Mouse (Mus musculus) heart, postnatal 14 days (tissue): ENCODE data around the gene Ltb4r1. TPM values are rescaled to one million over a fixed set of nuclear protein-coding genes. Genes with fewer than 3 reads are reported as not detected.
"Not testable (repeated sequence)": the region's sequence is repeated elsewhere in the genome, so short reads cannot be mapped to it uniquely, and the experiment has no call there.

Source experiments
- DNase-seq, 2 experiments: peaks; one replicate each; pipeline ENCODE4 v3.0.0; 2021 to 2022
- intact Hi-C: fragments of 180-260 bp; cut with DNase I; formaldehyde crosslinking; loops from one replicate; pipeline ENCODE4 v1.15.1; 2025
- total RNA-seq, 2 experiments: library from RNA; stranded (reverse); gene quantifications; 2 replicates each; pipeline ENCODE4 v1.2.3; 2021

Gene Ltb4r1
- total RNA-seq, 2 experiments from 2014 or later = 0.37 to 0.60 TPM

GRCm38 (mm10) chr14:55745180-55745860 lies 20.4 kb upstream of the Ltb4r1 start, which contains the start of the genes Dhrs1 and Nop9:
Dhrs1 (minus strand) TSS chr14:55745690.
Nop9 (plus strand) TSS chr14:55745693.
- intact Hi-C loops = loop anchor here (2.0 to 10.0 kb wide), 2 partner anchors 115 to 251 kb away; partner anchors contain the start of gene Carmil3
- peak; percentile 89 to 92 for DNase-seq

- intact Hi-C loops = loop anchor here (2.0 to 10.0 kb wide), 2 partner anchors 115 to 251 kb away; partner anchors contain the start of gene Carmil3
- no peak for DNase-seq
These were observed 19.9 kb upstream of the Ltb4r1 start for GRCm38 (mm10) chr14:55745861-55746237.

- DNase-seq = no peak
- intact Hi-C loops = loop anchor here (10.0 kb wide), 1 partner anchor 252 kb away; the partner anchor contains the start of gene Carmil3
These were observed 18.5 kb upstream of the Ltb4r1 start for GRCm38 (mm10) chr14:55747051-55747847.

DNA sequence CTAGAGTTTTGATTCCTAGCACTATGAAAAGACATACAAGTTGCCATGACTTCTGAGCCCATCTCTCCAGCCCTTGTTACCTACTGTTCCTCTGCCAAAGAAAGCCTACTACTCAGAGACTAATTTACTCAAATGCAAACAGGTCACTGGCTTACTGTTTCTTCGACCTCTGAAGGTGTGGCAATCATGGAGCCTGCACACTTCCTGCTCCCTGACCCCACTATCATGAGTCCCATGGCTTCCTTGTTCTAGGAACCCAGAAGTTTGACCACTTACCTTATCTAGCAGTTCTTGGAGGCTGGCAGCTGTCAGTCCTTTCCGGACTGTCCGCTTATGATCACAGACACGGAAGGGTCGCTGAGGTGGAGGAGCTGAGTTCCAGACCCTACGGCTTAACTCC lies 8.2 kb upstream of the Ltb4r1 start:
- intact Hi-C loops = no loop called here
- no peak for DNase-seq

DNA sequence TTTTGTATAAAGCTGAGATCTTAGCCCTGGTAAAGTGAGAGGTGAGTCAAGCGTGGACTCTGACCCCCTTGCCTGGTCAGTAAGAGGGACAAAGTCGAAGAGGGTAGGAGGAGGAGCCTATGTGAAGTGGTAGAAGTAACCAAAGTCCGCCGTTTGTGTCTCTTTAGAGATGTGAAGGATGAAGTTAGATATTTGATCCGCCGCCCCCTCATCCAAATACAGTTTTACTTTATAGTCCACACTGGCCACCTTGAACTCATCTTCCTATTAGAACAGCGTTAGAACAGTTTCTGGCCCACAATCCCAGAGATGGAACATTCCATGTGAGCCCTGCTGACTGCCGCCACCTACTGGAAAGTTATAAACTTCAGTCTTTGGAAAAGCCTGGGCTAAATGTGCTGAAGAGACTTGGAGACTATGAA lies 7.4 kb upstream of the Ltb4r1 start, which contains the start of gene Cideb:
Gene Cideb (minus strand): TSS at position 96 of the 422 bp plus-strand sequence.
- intact Hi-C loops = no loop called here
- peak; percentile 37 to 62 for DNase-seq

GRCm38 (mm10) chr14:55760156-55760555 lies 5.6 kb upstream of the Ltb4r1 start:
- DNase-seq = peak; percentile 84 to 91
- intact Hi-C loops = not testable (repeated sequence)

- intact Hi-C loops = no loop called here
- DNase-seq = no peak
These were observed 4.6 kb upstream of the Ltb4r1 start, which contains the start of gene Ltb4r2 for GRCm38 (mm10) chr14:55761163-55761562. Ltb4r2 (plus strand) TSS chr14:55761428.

DNA sequence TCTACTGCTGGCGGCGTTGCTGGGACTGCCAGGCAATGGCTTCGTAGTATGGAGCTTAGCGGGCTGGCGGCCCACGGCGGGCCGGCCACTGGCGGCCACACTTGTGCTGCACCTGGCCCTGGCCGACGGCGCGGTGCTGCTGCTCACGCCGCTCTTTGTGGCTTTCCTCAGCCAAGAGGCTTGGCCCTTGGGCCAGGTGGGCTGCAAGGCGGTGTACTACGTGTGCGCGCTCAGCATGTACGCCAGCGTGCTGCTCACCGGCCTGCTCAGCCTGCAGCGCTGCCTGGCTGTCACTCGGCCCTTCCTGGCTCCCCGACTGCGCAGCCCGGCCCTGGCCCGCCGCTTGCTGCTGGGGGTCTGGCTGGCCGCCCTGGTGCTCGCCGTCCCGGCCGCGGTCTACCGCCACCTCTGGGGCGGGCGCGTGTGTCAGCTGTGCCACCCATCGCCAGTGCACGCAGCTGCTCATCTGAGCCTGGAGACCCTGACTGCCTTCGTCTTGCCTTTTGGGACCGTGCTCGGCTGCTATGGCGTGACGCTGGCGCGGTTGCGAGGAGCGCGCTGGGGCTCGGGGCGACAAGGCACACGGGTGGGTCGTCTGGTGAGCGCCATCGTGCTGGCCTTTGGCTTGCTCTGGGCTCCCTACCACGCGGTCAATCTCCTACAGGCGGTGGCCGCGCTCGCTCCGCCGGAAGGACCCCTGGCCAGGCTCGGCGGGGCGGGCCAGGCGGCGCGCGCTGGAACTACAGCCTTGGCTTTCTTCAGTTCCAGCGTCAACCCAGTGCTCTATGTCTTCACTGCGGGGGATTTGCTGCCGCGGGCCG lies 3.6 kb upstream of the Ltb4r1 start:
- DNase-seq = peak; percentile 64 to 74
- intact Hi-C loops = no loop called here

DNA sequence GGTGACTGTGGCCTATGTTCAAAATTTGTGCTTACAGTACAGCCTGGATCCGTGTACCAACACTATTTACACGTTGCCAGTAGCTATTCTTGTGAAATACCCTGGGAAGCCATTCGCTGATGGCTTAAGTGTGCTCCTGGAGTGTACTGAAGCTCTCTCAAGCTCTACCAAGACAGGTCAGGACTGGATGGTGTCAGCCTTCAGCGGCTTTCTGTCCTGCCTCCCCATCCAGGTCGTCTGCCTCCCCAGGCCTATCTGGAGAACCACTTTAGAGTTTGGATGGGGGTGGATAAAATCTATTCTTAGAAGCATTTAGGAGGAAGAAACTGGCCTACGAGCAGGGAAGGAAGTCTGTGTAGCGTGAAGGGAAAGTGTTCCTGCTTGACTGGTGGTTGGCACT lies 2.6 kb upstream of the Ltb4r1 start:
- no peak for DNase-seq
- intact Hi-C loops = no loop called here

DNA sequence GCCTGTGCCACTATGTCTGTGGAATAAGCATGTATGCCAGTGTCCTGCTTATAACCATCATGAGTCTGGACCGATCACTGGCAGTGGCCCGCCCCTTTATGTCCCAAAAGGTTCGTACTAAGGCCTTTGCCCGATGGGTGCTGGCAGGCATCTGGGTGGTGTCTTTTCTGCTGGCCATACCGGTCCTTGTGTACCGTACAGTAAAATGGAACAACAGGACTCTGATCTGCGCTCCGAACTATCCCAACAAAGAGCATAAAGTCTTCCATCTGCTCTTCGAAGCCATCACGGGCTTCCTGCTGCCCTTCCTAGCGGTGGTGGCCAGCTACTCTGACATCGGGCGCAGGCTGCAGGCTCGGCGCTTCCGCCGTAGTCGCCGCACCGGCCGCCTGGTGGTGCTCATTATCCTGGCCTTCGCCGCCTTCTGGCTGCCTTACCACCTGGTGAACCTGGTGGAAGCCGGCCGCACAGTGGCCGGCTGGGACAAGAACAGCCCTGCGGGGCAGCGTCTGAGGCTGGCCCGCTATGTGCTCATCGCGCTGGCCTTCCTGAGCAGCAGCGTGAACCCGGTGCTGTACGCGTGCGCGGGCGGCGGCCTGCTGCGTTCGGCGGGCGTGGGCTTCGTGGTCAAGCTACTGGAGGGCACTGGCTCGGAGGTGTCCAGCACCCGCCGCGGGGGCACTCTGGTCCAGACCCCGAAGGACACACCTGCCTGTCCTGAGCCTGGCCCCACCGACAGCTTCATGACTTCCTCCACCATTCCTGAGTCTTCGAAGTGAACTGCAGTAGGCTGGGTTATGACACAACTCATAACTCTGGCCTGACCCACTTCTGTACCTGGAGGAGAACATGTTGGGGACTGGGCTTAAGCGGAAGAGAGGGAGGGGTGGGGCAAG lies 2.0 kb downstream of the Ltb4r1 start:
- DNase-seq = peak; percentile 64 to 72
- intact Hi-C loops = no loop called here

DNA sequence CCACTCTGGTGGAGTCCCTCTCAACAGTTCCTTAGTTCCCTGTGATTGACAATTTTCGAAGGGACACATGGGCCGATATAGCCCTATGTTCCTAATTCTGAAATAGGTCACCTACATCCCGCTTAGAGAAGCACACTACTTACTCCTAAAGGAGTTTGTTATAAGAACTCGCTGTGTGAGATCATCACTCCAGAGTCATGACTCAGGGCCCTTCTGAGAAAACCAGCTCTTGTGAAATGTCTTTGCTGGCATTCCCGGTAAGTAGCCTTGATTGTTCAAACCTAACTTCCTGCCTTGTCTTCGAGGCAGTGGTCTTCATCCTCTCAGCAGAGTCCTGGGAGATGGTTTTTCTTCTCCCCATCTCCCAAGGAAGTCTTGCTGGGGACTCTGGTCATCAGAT lies 2.8 kb downstream of the Ltb4r1 start:
- no peak for DNase-seq
- intact Hi-C loops = no loop called here

DNA sequence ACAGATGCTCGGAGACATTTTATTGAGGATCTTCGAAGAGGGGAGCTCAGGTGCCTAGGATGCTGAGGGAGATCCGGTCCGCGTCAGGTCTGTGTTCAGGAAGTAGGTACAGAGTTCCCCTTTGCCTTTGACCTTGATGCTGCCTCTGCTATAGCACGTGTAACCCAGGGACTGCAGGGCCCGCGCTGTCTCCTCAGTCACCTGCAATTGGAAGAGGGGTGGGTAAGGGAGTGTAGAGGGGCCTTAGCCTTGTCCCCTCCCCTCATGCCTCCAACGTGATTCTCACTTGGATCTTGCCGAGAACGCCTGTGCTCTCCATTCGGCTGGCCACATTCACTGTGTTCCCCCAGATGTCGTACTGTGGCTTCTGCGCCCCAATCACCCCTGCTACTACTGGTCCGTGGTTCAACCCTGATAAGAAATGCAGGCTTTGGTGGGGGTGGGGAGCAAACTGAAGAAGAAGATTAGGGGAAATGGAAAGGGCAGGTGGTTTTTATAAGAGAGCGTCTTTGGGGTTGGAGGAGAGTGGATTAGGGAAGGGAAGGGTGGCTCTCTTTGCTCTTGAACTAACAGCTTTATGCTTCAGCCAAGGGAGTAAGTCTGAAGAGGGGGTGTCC lies 3.4 kb downstream of the Ltb4r1 start:
- intact Hi-C loops = no loop called here
- DNase-seq = no peak

- no peak for DNase-seq
- intact Hi-C loops = no loop called here
These were observed 10.9 kb downstream of the Ltb4r1 start for GRCm38 (mm10) chr14:55776711-55777110.

DNA sequence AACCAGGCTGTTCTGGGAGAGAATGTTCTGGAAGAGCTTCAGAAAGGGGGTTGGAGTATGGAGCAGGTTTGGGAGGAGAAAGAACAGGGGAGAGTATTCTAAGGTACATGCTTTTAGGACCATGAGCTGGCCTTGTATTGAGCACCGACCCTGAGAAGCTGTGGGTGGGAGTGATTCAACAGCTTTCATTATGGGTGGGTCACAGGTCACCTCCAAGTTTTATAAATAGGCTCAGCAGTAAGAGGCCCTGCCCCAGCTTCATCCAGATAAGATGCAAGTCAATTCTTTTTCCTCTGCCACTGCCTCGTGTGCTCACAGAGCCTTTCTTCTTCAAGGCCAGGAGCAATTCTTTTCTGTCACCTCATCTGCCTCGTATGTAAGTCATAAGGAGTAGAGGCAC lies 11.4 kb downstream of the Ltb4r1 start:
- intact Hi-C loops = no loop called here
- DNase-seq = no peak

DNA sequence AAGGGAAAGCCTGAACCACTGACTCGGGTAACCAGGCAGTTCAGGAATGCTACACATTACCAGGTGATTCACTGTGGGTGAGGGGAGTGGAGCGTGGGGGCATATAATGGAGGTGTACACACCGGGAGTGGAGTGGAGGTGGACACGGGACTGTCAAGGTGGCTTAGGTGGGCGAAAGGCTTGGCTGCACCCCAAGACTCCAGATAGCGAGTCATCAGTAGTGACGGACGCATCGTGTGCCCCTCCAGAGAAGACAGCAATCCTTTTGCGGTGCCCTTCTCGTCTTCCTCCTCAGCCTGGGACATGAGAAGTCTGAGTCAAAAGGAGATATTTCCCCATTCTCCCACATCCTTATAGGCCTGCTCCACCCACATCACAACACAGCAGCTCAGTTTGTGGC lies 12.0 kb downstream of the Ltb4r1 start:
- no peak for DNase-seq
- intact Hi-C loops = no loop called here

DNA sequence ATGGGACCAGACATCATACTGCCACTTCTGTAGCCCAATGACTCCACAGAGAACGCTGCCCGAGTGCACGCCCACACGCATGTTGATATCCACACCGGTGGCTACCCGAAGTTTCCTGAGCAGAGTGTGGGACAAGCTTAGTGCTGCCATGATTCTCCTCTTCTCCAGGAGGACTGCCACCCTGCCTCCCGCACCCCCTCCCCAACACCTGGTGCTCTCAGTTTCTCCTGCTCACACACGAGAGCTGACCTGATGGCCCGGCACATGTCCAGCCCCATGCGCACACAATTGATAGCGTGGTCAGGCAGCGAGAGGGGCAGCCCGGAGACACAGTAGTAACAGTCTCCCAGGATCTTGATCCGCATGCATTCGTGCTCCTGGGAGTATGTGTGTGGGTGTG lies 12.9 kb downstream of the Ltb4r1 start:
- intact Hi-C loops = no loop called here
- DNase-seq = peak in 1 of 2 experiments; percentile 0

- peak in 1 of 2 experiments; percentile 1 for DNase-seq
- intact Hi-C loops = loop anchor here (2.0 kb wide), 1 partner anchor 139 kb away; no protein-coding TSS in a partner anchor
These were observed 13.9 kb downstream of the Ltb4r1 start for GRCm38 (mm10) chr14:55779656-55780055.

GRCm38 (mm10) chr14:55780736-55781135 lies 15.0 kb downstream of the Ltb4r1 start:
- intact Hi-C loops = loop anchor here (2.0 kb wide), 1 partner anchor 138 kb away; no protein-coding TSS in a partner anchor
- peak; percentile 0 to 1 for DNase-seq

DNA sequence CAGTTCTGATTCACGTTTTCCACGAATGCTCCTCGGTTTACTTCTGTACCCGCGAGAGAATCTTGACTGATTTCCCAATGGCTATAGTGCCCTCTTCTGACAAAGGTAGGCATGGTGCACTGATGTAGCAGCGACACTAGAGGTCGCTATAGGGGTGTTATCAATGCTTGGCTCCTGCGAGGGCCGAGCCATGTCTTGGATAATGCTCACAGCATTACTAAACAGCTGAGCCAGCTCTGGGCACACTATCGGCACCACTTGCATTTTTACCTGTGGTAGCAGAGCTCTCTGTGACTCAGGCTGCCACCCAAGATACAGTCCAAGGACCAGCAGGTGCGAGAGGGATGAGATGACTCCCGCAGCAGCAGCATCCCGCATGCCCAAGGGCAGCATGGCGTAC lies 15.5 kb downstream of the Ltb4r1 start:
- intact Hi-C loops = loop anchor here (2.0 kb wide), 1 partner anchor 137 kb away; no protein-coding TSS in a partner anchor
- peak; percentile 62 to 79 for DNase-seq
